Mouse (Mus musculus) liver, embryonic 15.5 days (tissue): ENCODE data around the gene Slc13a5. TPM values are rescaled to one million over a fixed set of nuclear protein-coding genes. Genes with fewer than 3 reads are reported as not detected.

Experiments
- ATAC-seq: fragments of 200-750 bp; cut with Nextera tagmentation; 2 replicates; pipeline ENCODE4 v1.8.0; 2017; ENCODE audit warnings: moderate number of reproducible peaks, mild to moderate bottlenecking, moderate library complexity; ENCODE audit not compliant: insufficient read depth
- H3K27ac ChIP-seq: fragments of 300-500 bp; sonication (generic); replicated peaks from 2 replicates; pipeline ENCODE4 v1.5.1; 2015; ENCODE audit warnings: mild to moderate bottlenecking, inconsistent platforms
- H3K27me3 ChIP-seq: fragments of 300-500 bp; sonication (generic); 2 replicates; pipeline ENCODE4 v1.6.1; 2015; ENCODE audit warnings: mild to moderate bottlenecking, inconsistent platforms
- H3K36me3 ChIP-seq: fragments of 300-500 bp; sonication (generic); replicated peaks from 2 replicates; pipeline ENCODE4 v1.6.1; 2015; ENCODE audit warnings: moderate library complexity, mild to moderate bottlenecking, inconsistent platforms
- H3K4me1 ChIP-seq: fragments of 300-500 bp; sonication (generic); replicated peaks from 2 replicates; pipeline ENCODE4 v1.6.1; 2015; ENCODE audit warnings: inconsistent platforms
- H3K4me2 ChIP-seq: fragments of 300-500 bp; sonication (generic); 2 replicates; pipeline ENCODE4 v1.6.1; 2015; ENCODE audit warnings: moderate library complexity, mild to moderate bottlenecking, inconsistent platforms
- H3K4me3 ChIP-seq: fragments of 300-500 bp; sonication (generic); replicated peaks from 2 replicates; pipeline ENCODE4 v1.5.1; 2015; ENCODE audit warnings: mild to moderate bottlenecking, inconsistent platforms
- H3K9ac ChIP-seq: fragments of 300-500 bp; sonication (generic); 2 replicates; pipeline ENCODE4 v1.6.1; 2015; ENCODE audit warnings: moderate library complexity, mild to moderate bottlenecking, inconsistent platforms
- H3K9me3 ChIP-seq: fragments of 300-500 bp; sonication (generic); replicated peaks from 2 replicates; pipeline ENCODE4 v1.6.1; 2016; ENCODE audit warnings: inconsistent platforms
- WGBS: fragments of 180-500 bp; shearing (Covaris S2); methylation state at CpG from one replicate; pipeline ENCODE4 v1.1.7; 2015; ENCODE audit warnings: mixed read lengths; ENCODE audit not compliant: insufficient replicate concordance; 5-methylcytosine and 5-hydroxymethylcytosine counted together
- polyA plus RNA-seq: library from polyadenylated mRNA; unstranded; fragments of >200 nt; fragmentation: Nextera tagmentation; extraction: Ambion mirVana; gene quantifications from 2 replicates; pipeline ENCODE4 v1.2.1, GENCODE M21; 2015

The Slc13a5 gene
- polyA plus RNA-seq, 1 experiment from 2014 or later: not detected

GRCm38 (mm10) chr11:72223414-72223813 is 43.6 kb downstream of the Slc13a5 start:
- WGBS: 65% methylated on average over 4 of the region's 4 CpGs
- Histone ChIP-seq H3K36me3 (no peaks in the 10 kb centered on the region), H3K4me2 (no peak overlapping the region), H3K4me3 (no peak overlapping the region), H3K27me3 (no peaks in the 10 kb centered on the region; the same call in 1 of the 2 replicates), H3K27ac (no peak overlapping the region), H3K9me3 (no peaks in the 10 kb centered on the region), H3K9ac (no peak overlapping the region), H3K4me1 (no peaks in the 10 kb centered on the region)
- no peak for ATAC-seq

- H3K36me3 ChIP-seq: no peaks in the 10 kb centered on the region
- ATAC-seq: no peak
- H3K4me2 ChIP-seq: no peak overlapping the region
- H3K27me3 ChIP-seq: no peaks in the 10 kb centered on the region; the same call in 1 of the 2 replicates
- H3K9ac ChIP-seq: no peak overlapping the region
- peaks cover 2% of the 10 kb centered on the region for H3K4me1 ChIP-seq
- no peaks in the 10 kb centered on the region for H3K9me3 ChIP-seq
- 15% methylated on average over 6 of the region's 6 CpGs for WGBS
- no peak overlapping the region for H3K27ac ChIP-seq
- no peak overlapping the region for H3K4me3 ChIP-seq
Observed at GRCm38 (mm10) chr11:72221278-72221677, 45.7 kb downstream of the Slc13a5 start.

- Histone ChIP-seq H3K9ac (no peak overlapping the region), H3K4me1 (peaks cover 22% of the 10 kb centered on the region), H3K4me3 (no peak overlapping the region), H3K27me3 (no peaks in the 10 kb centered on the region), H3K9me3 (no peaks in the 10 kb centered on the region), H3K36me3 (0 out of 2 replicates have a peak, but pooled peaks cover 3% of the 10 kb centered on the region), H3K27ac (no peak overlapping the region), H3K4me2 (no peak overlapping the region)
- WGBS: 67% methylated on average over 5 of the region's 5 CpGs
- no peak for ATAC-seq
Observed at GRCm38 (mm10) chr11:72217116-72217515, 49.9 kb downstream of the Slc13a5 start.

- peak within 1 kb of the TSS; percentile 99 for H3K4me2 ChIP-seq
- H3K4me1 ChIP-seq: peaks cover 22% of the 10 kb centered on the region
- no peaks in the 10 kb centered on the region for H3K9me3 ChIP-seq
- peak within 1 kb of the TSS; percentile 76 for H3K4me3 ChIP-seq
- peak within 1 kb of the TSS; percentile 75 for H3K27ac ChIP-seq
- peak; percentile 78 for ATAC-seq
- no peaks in the 10 kb centered on the region for H3K27me3 ChIP-seq
- H3K36me3 ChIP-seq: peaks cover 18% of the 10 kb centered on the region
- peak within 1 kb of the TSS; percentile 65 for H3K9ac ChIP-seq
- 4% methylated on average over 29 of the region's 29 CpGs for WGBS
Observed at GRCm38 (mm10) chr11:72215410-72215797, 51.6 kb downstream of the Slc13a5 start, which contains the start of gene Med31. Gene Med31 (minus strand): TSS chr11:72215592.

- WGBS: 1% methylated on average over 51 of the region's 51 CpGs
- no peaks in the 10 kb centered on the region for H3K9me3 ChIP-seq
- peak; percentile 92 for ATAC-seq
- H3K27ac ChIP-seq: peak overlapping the region; percentile 75
- peaks cover 22% of the 10 kb centered on the region for H3K4me1 ChIP-seq
- H3K4me2 ChIP-seq: peak overlapping the region; percentile 99
- peaks cover 24% of the 10 kb centered on the region for H3K36me3 ChIP-seq
- H3K9ac ChIP-seq: peak overlapping the region; percentile 65
- H3K27me3 ChIP-seq: no peaks in the 10 kb centered on the region
- peak overlapping the region; percentile 76 for H3K4me3 ChIP-seq
Observed at GRCm38 (mm10) chr11:72214591-72215409, 52.2 kb downstream of the Slc13a5 start.

GRCm38 (mm10) chr11:72207834-72208377 is 59.1 kb downstream of the Slc13a5 start:
- Histone ChIP-seq H3K36me3 (peaks cover 31% of the 10 kb centered on the region), H3K27me3 (no peaks in the 10 kb centered on the region), H3K9ac (peak overlapping the region; percentile 78), H3K4me3 (peak overlapping the region; percentile 80), H3K4me1 (peaks cover 27% of the 10 kb centered on the region), H3K27ac (peak overlapping the region; percentile 58), H3K4me2 (peak overlapping the region; percentile 94), H3K9me3 (no peaks in the 10 kb centered on the region)
- WGBS: 8% methylated on average over 17 of the region's 17 CpGs
- ATAC-seq: no peak

- H3K4me3 ChIP-seq: peak within 1 kb of the TSS; percentile 80
- peak; percentile 91 for ATAC-seq
- H3K27ac ChIP-seq: peak within 1 kb of the TSS; percentile 58
- peak within 1 kb of the TSS; percentile 94 for H3K4me2 ChIP-seq
- H3K4me1 ChIP-seq: peaks cover 27% of the 10 kb centered on the region
- WGBS: under 1% methylated on average over 42 of the region's 42 CpGs
- peaks cover 30% of the 10 kb centered on the region for H3K36me3 ChIP-seq
- H3K9me3 ChIP-seq: no peaks in the 10 kb centered on the region
- H3K9ac ChIP-seq: peak within 1 kb of the TSS; percentile 78
- no peaks in the 10 kb centered on the region for H3K27me3 ChIP-seq
Observed at GRCm38 (mm10) chr11:72207204-72207833, 59.7 kb downstream of the Slc13a5 start, which contains the start of the genes 4933427D14Rik and Txndc17. Gene 4933427D14Rik (minus strand): TSS chr11:72207459. Gene Txndc17 (plus strand): TSS chr11:72207547.

GRCm38 (mm10) chr11:72206341-72207203 is 60.5 kb downstream of the Slc13a5 start, which contains the start of gene Gm43951:
Gene Gm43951 (minus strand): TSS chr11:72206840.
- ATAC-seq: peak; percentile 16
- Histone ChIP-seq H3K27ac (peak within 1 kb of the TSS; percentile 58), H3K4me1 (peaks cover 27% of the 10 kb centered on the region), H3K4me2 (peak within 1 kb of the TSS; percentile 94), H3K36me3 (peaks cover 23% of the 10 kb centered on the region), H3K9me3 (no peaks in the 10 kb centered on the region), H3K4me3 (peak within 1 kb of the TSS; percentile 80), H3K9ac (peak within 1 kb of the TSS; percentile 78), H3K27me3 (no peaks in the 10 kb centered on the region)
- 1% methylated on average over 43 of the region's 43 CpGs for WGBS

GRCm38 (mm10) chr11:72205256-72205655 is 61.8 kb downstream of the Slc13a5 start:
- Histone ChIP-seq H3K4me2 (no peak overlapping the region), H3K9me3 (no peaks in the 10 kb centered on the region), H3K9ac (no peak overlapping the region), H3K4me3 (no peak overlapping the region), H3K36me3 (peaks cover 11% of the 10 kb centered on the region; the same call in 1 of the 2 replicates), H3K4me1 (peaks cover 27% of the 10 kb centered on the region), H3K27me3 (no peaks in the 10 kb centered on the region), H3K27ac (no peak overlapping the region)
- no peak for ATAC-seq
- WGBS: 73% methylated on average over 6 of the region's 6 CpGs

- WGBS: 77% methylated on average over 1 of the region's 1 CpGs
- H3K4me2 ChIP-seq: no peak overlapping the region
- peaks cover under 1% of the 10 kb centered on the region; the same call in 1 of the 2 replicates for H3K36me3 ChIP-seq
- H3K27me3 ChIP-seq: no peaks in the 10 kb centered on the region
- no peak overlapping the region for H3K4me3 ChIP-seq
- H3K9me3 ChIP-seq: no peaks in the 10 kb centered on the region
- no peak overlapping the region for H3K27ac ChIP-seq
- no peak for ATAC-seq
- no peak overlapping the region for H3K9ac ChIP-seq
- peaks cover 27% of the 10 kb centered on the region for H3K4me1 ChIP-seq
Observed at GRCm38 (mm10) chr11:72203440-72203839, 63.6 kb downstream of the Slc13a5 start.
